Mouse (Mus musculus): Measurements from ENCODE around the gene Gm9747.

Gm9747 gene

DNA sequence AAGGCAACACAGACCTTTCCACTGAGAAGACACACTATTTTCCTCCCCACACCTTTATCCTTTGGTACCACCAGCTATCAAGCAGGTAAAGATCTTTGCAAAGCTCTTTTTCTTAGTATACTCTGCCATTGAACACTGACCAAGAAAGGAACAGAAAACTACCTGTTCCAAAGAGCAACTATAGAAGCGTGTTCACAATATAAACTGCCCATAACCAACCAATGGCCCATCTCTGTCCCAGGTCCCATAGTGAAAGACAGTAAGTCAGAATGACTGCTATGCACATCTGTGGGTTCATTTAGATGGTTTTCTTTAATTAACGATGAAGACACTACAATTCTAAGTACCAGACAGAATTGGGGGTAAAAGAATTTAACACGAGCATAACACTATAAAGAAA, at the start of gene Gm9747:
Gm9747 (plus strand) TSS at position 301 of the 400 bp plus-strand sequence.
- in situ Hi-C loops (cut with MboI, MseI) = no loop called here

DNA sequence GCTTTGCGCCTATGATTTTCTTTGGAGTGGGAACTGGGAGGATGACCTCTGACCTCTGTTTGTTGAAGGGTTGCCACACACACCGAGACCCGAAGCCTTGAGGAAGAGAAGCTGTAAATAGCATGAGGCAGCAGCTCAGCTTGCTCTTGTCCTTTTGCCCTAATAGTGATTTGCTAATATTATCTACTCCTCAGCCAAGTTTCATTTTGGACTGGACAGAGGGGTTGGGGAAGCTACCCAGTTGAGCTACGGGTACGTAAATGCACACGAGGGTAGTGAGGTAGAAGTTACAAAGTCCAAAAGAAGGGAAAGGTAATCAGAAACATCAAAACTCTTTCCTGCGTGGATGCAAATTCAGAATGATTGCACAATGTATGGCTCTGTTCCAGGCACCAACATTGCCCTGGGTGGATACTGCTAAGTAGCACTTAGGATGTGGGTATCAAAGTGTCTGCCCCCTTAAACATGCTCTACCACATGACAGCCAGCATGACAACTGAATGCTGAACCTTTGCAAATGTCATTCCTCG, 48.9 kb upstream of the Gm9747 start:
- in situ Hi-C loops (cut with MboI, MseI) = no loop called here

DNA sequence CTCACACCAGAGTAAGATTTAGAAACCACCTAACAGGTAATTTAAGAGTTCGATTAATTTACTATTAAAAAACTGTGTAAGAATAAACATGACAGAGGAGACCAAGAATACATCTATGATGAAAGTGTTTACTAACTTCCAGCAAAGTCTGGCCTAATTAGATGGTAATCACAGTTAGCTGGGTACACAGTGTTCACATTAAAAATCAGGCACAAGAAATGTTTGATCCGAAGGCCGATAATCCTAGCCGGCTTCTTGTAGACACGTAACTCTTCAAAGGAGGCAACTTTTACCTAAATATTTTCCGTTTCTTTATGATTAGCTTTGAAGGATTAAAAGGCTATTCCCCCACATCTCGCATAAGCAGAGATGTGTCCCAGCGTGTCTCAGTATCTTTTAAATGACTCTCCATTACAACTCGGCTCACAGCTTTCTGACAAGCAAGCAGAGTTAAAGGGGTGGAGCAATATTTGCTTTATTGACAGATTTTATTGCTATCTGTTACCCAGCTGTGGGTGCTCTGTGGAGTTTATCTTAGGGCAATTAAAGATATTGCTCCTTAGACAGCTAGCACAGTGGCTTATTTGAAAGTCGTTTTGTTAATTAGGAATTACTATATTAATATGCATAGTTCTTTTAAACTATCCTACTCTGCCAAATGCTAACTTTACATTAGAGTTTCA, 44.2 kb upstream of the Gm9747 start:
- in situ Hi-C loops (cut with MboI, MseI) = no loop called here

DNA sequence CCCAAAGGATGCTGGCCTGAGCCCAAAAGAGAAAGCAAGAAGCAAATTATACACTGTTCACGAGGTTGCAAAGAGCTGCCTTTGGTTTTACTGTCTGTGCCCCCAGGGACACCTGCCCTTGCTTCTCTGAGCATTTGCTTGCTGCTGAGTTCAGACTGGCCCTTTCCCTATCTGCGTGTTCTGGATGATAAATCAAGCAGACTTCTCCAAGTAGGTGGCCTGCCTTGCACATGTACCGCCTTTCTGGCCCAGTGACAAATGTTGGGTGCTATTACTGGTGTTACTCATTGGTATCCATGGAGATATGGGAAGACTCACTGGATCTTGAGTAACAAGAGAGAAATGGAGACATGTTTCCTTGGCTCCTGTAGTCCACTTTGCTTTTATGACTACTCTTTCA, 43.4 kb upstream of the Gm9747 start:
- in situ Hi-C loops (cut with MboI, MseI) = no loop called here

DNA sequence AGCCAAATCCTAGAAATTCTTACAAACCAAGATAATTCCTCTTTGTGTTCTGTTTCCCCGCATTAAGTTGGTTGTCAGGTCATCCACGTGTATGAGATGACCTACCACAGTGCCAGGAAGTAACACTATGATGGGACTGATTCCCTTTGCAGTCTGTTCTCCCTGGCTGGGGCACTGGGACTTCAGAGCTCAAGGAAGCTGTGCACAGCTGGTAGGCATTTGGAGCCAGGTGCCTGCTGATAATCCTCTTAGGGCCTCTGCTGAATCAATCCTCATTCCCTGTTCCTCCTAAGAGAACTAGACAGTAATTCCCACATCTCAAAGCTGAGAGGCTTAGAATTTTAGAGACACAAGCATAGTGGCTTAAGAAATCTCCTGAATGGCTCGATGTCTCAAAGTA, 41.3 kb upstream of the Gm9747 start:
- in situ Hi-C loops (cut with MboI, MseI) = no loop called here

- in situ Hi-C loops (cut with MboI, MseI) = no loop called here
Observed at GRCm38 (mm10) chr1:82199918-82200317, 33.0 kb upstream of the Gm9747 start.

- in situ Hi-C loops (cut with MboI, MseI) = no loop called here
Observed at GRCm38 (mm10) chr1:82200636-82201035, 32.3 kb upstream of the Gm9747 start.

DNA sequence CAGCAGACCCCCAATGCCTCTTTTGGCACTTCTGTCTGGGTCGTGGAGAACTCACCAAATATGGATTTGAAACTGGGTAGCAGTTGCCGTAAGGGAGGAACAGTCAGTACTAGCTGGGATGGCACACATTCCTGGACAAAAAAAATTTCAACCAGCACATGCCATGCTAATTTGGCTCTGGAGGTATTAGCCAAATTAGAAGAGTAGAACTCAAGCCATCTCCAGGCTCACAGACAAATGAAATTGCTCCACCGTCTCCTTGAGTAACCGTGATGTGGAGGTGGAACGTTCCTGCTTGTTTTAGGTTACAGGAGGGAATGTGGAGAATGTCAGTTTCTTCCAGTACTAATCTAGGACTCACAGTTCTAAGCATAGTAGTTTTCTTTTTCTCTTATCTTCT, 25.4 kb upstream of the Gm9747 start:
- in situ Hi-C loops (cut with MboI, MseI) = no loop called here

DNA sequence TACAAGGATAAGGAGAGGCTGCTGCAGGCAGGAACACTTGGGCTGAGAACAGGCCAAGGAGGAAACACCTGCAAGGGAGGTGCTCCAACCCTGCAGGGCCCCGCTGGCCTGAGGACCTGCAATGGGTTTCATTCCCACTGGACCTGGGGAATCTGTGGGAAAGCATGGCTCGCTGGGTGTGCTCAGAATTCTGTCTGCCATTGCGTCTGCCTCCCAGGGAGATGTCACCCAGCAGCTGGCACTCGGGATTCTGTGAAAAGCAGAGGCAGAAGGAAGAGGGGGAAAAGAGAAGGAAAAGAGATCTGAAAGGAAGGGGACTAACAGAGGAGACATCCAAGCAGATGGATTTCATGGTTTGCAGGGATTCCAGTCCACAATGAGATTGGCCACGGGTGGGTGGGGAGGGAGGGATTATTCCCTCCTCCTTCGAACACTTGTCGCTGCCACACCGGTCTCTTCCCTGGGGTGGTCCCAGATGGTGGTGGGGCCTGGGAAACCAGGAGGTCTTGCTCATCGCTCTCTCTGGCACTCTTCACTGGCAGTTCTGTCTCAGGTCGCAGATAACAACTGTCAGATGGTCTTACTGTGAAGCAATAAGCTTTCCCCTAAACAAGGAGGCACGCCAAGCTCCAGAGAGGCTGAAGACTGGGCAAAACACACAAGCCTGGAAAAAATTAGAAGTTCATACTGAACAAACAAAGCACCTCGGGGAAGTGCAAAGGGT, 12.1 kb upstream of the Gm9747 start:
- in situ Hi-C loops (cut with MboI, MseI) = no loop called here

DNA sequence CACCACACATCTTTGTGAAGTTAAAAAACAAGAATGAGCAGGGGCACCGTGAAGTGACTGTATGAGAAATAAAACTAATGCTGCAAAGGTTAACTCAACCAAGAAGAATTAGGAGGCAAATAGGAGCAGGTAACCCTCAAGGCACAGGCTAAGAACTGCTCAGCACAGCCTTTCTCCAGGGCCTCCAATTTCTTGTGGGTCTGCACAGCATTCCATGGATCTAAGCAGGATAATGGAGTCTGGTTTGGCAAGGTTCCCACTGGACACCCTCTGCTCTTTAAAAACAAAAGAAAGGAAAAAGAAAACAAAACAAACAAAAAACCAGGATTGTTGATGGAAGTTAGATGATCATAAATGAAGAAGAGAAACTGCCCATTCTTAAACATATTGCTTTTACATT, 11.4 kb upstream of the Gm9747 start:
- in situ Hi-C loops (cut with MboI, MseI) = no loop called here

GRCm38 (mm10) chr1:82223042-82223795, 9.7 kb upstream of the Gm9747 start:
- in situ Hi-C loops (cut with MboI, MseI) = no loop called here

DNA sequence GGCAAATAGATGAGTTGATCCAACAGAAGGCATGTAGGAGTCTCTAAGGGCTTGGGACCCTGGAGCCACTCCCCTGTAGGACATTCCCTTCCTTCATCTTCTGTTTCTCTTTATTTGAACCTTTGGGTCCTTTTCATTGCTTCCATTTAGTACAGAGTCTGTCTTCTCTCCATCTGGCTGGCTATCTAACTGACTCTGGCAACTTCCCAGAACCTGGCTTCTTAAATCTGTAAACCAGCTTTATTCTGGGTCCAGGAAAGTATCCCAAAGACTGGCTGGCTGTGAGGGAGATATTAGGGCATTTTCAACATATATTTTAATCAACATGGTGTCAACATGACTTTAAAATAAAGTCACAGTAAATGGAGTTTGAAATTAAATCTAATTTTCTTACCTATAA, 4.1 kb upstream of the Gm9747 start:
- in situ Hi-C loops (cut with MboI, MseI) = no loop called here

- in situ Hi-C loops (cut with MboI, MseI) = no loop called here
Observed at GRCm38 (mm10) chr1:82234616-82235015, 1.7 kb downstream of the Gm9747 start.

DNA sequence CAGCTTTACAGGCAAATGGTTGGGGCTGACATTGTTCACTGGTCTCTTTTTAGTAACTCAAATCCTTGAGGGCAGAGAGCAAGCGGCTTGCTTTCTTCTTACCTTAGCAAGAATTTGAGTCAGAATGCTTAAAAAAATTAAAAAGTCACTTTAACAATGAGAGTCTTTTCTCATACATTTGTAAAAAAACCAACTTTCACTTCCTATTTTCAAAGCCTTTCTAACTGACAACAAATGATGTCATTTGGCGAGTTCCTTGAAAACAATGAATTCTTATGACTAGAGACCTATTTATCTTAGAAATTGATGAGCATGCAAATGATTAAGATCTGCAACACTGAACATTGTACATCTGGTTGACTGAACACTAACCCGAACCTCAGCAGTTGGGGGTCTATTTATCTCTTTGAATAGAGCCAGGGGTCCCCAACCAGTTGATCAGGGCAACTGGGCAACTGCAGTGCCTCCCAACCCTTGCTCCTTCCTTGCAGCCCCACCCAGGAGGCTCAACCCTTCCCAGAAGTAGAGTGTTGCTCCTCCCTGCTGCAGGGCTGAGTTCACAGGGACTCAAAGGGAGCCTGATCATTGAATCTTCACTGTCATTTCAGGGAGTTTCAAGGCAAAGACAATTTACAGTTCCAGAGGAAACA, 2.7 kb downstream of the Gm9747 start:
- in situ Hi-C loops (cut with MboI, MseI) = no loop called here

DNA sequence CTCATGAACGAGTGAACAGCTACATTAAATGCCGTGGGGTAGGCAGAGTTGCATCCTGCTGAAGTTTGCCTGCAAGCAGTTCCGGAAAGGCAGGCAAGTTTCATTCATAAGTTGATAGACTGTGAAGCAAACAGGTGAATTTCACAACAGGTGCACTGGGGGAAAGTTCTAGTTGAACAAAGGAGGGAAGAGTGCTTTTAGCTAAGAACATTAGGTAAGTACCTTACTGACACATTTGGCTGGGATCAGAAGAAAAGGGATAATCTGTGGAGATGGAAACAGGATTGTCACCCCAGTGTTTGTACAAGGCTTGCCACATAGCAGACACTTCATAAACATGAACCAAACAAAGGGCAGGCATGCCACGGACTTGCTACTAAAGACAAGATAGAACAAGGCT, 5.3 kb downstream of the Gm9747 start:
- in situ Hi-C loops (cut with MboI, MseI) = no loop called here

- in situ Hi-C loops (cut with MboI, MseI) = no loop called here
Observed at GRCm38 (mm10) chr1:82239409-82240201, 6.7 kb downstream of the Gm9747 start.

GRCm38 (mm10) chr1:82243260-82243825, 10.4 kb downstream of the Gm9747 start:
- in situ Hi-C loops (cut with MboI, MseI) = no loop called here

DNA sequence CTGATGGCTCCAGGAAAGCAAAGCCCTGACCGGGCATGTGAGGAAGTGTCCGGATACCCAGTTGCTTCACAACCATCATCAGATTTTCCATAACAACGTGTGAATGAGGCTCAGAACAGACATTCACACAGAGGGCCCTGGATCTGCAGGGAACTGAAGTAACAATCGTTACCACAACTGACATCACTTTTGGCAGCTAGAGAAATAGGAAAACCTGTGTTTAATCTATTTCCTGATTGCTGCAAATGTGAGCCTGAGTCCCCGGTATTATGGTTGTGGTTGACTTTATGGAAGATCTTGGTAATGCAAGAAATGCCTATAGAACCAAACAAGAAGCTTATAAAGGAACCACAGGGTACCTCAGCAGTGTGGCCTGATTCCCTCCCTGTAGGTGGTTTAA, 12.1 kb downstream of the Gm9747 start:
- in situ Hi-C loops (cut with MboI, MseI) = no loop called here

DNA sequence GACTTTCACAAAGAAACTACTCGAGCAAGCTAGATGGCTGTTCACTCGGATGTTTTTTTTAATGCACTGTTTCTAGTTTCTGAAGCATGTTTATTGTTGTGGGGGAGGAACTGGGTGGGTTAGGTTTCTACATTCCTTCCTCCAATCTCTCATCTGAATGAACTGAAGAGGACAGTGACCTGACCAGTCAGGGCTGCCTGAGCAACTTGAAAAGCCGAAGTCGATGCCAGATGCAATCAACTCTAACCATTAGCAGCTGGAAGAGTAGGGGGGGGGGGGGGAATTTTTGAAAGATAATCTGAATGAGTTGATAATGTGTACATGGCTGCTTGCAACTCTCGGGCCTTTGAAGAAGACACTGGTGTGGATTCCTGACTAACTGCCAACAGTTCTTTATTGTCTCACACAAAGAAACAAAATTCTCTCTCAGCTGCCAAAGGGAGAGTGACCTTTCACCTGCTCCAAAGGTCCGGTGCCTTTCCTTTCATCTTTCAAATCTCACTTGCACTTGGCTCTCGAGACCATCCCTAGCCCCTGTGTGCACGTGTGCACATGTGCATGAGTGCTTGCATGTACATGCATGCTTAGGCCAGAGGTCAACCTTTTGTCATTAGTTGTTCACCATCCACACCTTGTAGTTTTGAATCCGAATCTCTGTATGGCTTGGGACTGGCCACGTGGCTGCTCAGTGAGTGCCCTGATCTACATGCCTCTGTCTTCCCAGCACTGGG, 14.5 kb downstream of the Gm9747 start:
- in situ Hi-C loops (cut with MboI, MseI) = no loop called here

- in situ Hi-C loops (cut with MboI, MseI) = no loop called here
Observed at GRCm38 (mm10) chr1:82253789-82254445, 21.0 kb downstream of the Gm9747 start.
